Mouse (Mus musculus) erythroblast, adult 5-6 weeks (primary cell): ENCODE data around the gene Olfr845. TPM values are rescaled to one million over a fixed set of nuclear protein-coding genes. Genes with fewer than 3 reads are reported as not detected.

Source experiments
- ATAC-seq: replicated peaks from 2 replicates; pipeline ENCODE4 v1.8.0; 2016; ENCODE audit warnings: moderate number of reproducible peaks, mild to moderate bottlenecking, moderate TSS enrichment, inconsistent platforms; ENCODE audit not compliant: poor library complexity, low FRiP score, severe bottlenecking
- total RNA-seq, 2 experiments: library from RNA; stranded (forward) in 1 of 2; stranded (reverse) in 1 of 2; fragments of 150-400 nt in 1 of 2; fragments of 200-764, 138-1000 nt in 1 of 2; gene quantifications; 2 replicates each; pipeline versions ENCODE4 v1.2.3 to v1.2.4; 2015 to 2017; ENCODE audit warnings: low replicate concordance in 2 of 2

Olfr845 gene
- total RNA-seq (2015; ENCODE audit: low replicate concordance) (0.21 TPM in 1 of 2 replicates, not detected in the other), total RNA-seq (2017; ENCODE audit: low replicate concordance) (not detected in 2 replicates)

DNA sequence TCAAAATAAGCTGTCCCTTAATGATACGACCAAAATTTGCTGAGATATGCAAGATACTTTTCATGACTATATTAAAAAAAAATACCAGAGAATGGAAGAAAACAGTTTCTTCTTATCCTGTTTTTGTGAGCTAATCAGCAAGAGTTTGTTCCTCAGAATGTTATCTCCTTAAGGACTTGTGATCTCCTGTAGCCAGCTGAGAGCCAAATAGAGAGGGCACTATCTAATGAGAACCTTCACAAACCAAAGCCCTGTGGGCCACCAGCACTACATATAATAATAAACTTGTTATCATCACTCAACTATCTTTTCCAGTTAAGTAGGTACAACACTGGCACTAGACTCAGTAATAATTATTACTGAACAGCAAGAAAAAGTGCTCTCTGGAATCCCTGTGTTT lies at the start of gene Olfr845:
Olfr845 (plus strand) TSS at position 301 of the 400 bp plus-strand sequence.
- no peak for ATAC-seq

DNA sequence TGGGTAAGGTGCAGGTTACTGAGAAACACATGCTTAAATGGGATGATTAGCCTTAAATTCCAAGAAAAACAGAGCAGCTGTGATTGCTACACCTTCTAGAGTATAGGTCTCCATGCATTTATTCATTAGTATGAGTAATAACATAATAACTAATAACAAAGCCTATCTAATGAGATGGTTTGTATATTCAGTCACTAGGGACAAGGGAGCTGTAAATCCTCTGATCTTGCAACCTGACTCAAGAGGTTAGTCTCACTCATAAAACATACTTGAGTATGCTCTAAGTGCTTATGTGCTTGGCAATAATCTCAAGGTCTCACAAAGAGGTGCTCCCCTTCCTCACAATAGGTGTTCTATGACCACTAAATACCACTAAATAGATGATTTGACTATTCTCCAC lies 20.2 kb upstream of the Olfr845 start, which contains the start of gene Olfr844:
Olfr844 (plus strand) TSS at position 301 of the 400 bp plus-strand sequence.
- ATAC-seq: no peak

GRCm38 (mm10) chr9:19363905-19364304 lies 27.6 kb downstream of the Olfr845 start, which contains the start of gene Olfr846:
Olfr846 (minus strand) TSS chr9:19364005.
- no peak for ATAC-seq

GRCm38 (mm10) chr9:19378569-19378968 lies 42.3 kb downstream of the Olfr845 start, which contains the start of gene Olfr847:
Olfr847 (minus strand) TSS chr9:19378669.
- no peak for ATAC-seq

Other genes with a start within 250 kb of the Olfr845 start
- gene Olfr836, start 216.1 kb upstream of the Olfr845 start, total RNA-seq (2015; ENCODE audit: low replicate concordance): not detected in 2 replicates
- not detected in 2 replicates for gene Olfr836, start 216.1 kb upstream of the Olfr845 start, total RNA-seq (2017; ENCODE audit: low replicate concordance)
- gene Olfr837, start 200.1 kb upstream of the Olfr845 start, total RNA-seq (2015; ENCODE audit: low replicate concordance): not detected in 2 replicates
- not detected in 2 replicates for gene Olfr837, start 200.1 kb upstream of the Olfr845 start, total RNA-seq (2017; ENCODE audit: low replicate concordance)
- gene Olfr839-ps1, start 159.1 kb upstream of the Olfr845 start, total RNA-seq (2015; ENCODE audit: low replicate concordance): 0.19 TPM in 1 of 2 replicates, not detected in the other
- not detected in 2 replicates for gene Olfr839-ps1, start 159.1 kb upstream of the Olfr845 start, total RNA-seq (2017; ENCODE audit: low replicate concordance)
- not detected in 2 replicates for gene Olfr843, start 84.5 kb upstream of the Olfr845 start, total RNA-seq (2015; ENCODE audit: low replicate concordance)
- not detected in 2 replicates for gene Olfr843, start 84.5 kb upstream of the Olfr845 start, total RNA-seq (2017; ENCODE audit: low replicate concordance)
- not detected in 2 replicates for gene Olfr844, start 20.1 kb upstream of the Olfr845 start, total RNA-seq (2015; ENCODE audit: low replicate concordance)
- gene Olfr844, start 20.1 kb upstream of the Olfr845 start, total RNA-seq (2017; ENCODE audit: low replicate concordance): not detected in 2 replicates
- gene Olfr846, start 27.5 kb downstream of the Olfr845 start, total RNA-seq (2015; ENCODE audit: low replicate concordance): not detected in 2 replicates
- gene Olfr846, start 27.5 kb downstream of the Olfr845 start, total RNA-seq (2017; ENCODE audit: low replicate concordance): 0.84 TPM in 1 of 2 replicates, not detected in the other
- gene Olfr847, start 42.2 kb downstream of the Olfr845 start, total RNA-seq (2015; ENCODE audit: low replicate concordance): not detected in 2 replicates
- not detected in 2 replicates for gene Olfr847, start 42.2 kb downstream of the Olfr845 start, total RNA-seq (2017; ENCODE audit: low replicate concordance)
- gene Olfr849, start 103.8 kb downstream of the Olfr845 start, total RNA-seq (2015; ENCODE audit: low replicate concordance): not detected in 2 replicates
- not detected in 2 replicates for gene Olfr849, start 103.8 kb downstream of the Olfr845 start, total RNA-seq (2017; ENCODE audit: low replicate concordance)
- not detected in 2 replicates for gene Olfr850, start 141.8 kb downstream of the Olfr845 start, total RNA-seq (2015; ENCODE audit: low replicate concordance)
- gene Olfr850, start 141.8 kb downstream of the Olfr845 start, total RNA-seq (2017; ENCODE audit: low replicate concordance): not detected in 2 replicates
- not detected in 2 replicates for gene Olfr851, start 156.8 kb downstream of the Olfr845 start, total RNA-seq (2015; ENCODE audit: low replicate concordance)
- gene Olfr851, start 156.8 kb downstream of the Olfr845 start, total RNA-seq (2017; ENCODE audit: low replicate concordance): not detected in 2 replicates
- not detected in 2 replicates for gene Olfr853, start 204.6 kb downstream of the Olfr845 start, total RNA-seq (2015; ENCODE audit: low replicate concordance)
- gene Olfr853, start 204.6 kb downstream of the Olfr845 start, total RNA-seq (2017; ENCODE audit: low replicate concordance): not detected in 2 replicates
- not detected in 2 replicates for gene Olfr854, start 230.9 kb downstream of the Olfr845 start, total RNA-seq (2015; ENCODE audit: low replicate concordance)
- gene Olfr854, start 230.9 kb downstream of the Olfr845 start, total RNA-seq (2017; ENCODE audit: low replicate concordance): not detected in 2 replicates
- not detected in 2 replicates for gene Olfr855, start 246.2 kb downstream of the Olfr845 start, total RNA-seq (2015; ENCODE audit: low replicate concordance)
- gene Olfr855, start 246.2 kb downstream of the Olfr845 start, total RNA-seq (2017; ENCODE audit: low replicate concordance): not detected in 2 replicates